Mouse (Mus musculus): Measurements from ENCODE around the gene Npffr2. TPM values are rescaled to one million over a fixed set of nuclear protein-coding genes. Genes with fewer than 3 reads are reported as not detected.

Gene Npffr2
- not detected in 2 replicates for polyA plus RNA-seq (2012; rRNA removed; ENCODE audit: low replicate concordance)

GRCm38 (mm10) chr5:89526878-89527578 is at the start of gene Npffr2:
Gene Npffr2, plus strand, starts transcription at chr5:89527429.

Other genes starting within 250 kb of the Npffr2 start
- gene Gc, start 69.5 kb upstream of the Npffr2 start, polyA plus RNA-seq (2012; rRNA removed; ENCODE audit: low replicate concordance) = 0.20 and 0.55 TPM in 2 replicates

Data from subcutaneous adipose tissue, adult 2 months (tissue).